Mouse (Mus musculus): ENCODE measurements around the gene Gga3. TPM values are rescaled to one million over a fixed set of nuclear protein-coding genes. Genes with fewer than 3 reads are reported as not detected.

The Gga3 gene
- polyA plus RNA-seq, 1 experiment from 2014 or later = 29.6 TPM

DNA sequence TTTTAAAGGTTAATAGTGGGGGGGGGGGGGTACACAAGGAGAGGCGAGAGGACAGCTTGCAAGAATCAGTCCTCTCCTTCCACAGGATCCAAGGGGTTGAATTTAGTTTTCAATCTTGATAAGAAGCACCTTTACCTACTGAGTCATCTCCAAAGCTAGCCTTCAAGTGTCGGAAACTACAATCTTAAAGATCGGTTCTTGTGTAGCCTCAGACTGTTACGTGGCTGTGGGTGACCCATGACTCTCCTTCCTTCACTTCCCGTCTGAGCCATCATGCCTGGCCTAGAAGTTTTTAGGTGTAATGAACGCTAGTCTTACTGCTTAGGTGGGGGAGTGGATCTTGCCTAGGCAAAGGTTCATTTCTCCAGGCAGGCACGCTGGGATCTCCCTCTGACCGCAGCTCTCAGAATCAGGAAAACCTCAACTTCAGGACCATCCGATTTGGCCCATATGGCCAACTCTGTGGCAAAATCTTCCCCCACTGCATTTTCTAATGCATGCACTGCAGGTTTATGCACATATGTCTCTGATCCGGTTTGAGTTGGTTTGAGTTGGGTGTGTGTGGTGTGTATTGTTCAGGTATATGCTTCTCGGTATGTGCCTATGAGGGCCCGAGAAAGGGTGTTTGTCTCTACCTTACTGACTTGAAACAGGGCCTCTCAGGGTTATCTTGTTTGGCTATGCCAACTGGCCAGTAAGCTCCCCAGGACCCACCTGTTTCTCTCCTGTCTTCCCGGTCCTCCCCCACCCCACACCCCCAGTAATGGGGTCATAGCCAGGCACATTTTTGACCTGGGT, 26.1 kb upstream of the Gga3 start:
- Histone ChIP-seq H3K4me3 (no peak overlapping the region), H3K27me3 (replicated peaks; ENCODE audit: low read depth, poor library complexity, severe bottlenecking) (no peaks in the 10 kb centered on the region), H3K27ac (replicated peaks) (no peak overlapping the region), H3K36me3 (replicated peaks) (0 out of 2 replicates have a peak, but pooled peaks cover 4% of the 10 kb centered on the region), H3K4me1 (peaks cover 15% of the 10 kb centered on the region), H3K9me3 (no peaks in the 10 kb centered on the region)
- no peak for DNase-seq (ENCODE audit: low spot score)
- WGBS = 88% methylated on average over 13 of the region's 13 CpGs

DNA sequence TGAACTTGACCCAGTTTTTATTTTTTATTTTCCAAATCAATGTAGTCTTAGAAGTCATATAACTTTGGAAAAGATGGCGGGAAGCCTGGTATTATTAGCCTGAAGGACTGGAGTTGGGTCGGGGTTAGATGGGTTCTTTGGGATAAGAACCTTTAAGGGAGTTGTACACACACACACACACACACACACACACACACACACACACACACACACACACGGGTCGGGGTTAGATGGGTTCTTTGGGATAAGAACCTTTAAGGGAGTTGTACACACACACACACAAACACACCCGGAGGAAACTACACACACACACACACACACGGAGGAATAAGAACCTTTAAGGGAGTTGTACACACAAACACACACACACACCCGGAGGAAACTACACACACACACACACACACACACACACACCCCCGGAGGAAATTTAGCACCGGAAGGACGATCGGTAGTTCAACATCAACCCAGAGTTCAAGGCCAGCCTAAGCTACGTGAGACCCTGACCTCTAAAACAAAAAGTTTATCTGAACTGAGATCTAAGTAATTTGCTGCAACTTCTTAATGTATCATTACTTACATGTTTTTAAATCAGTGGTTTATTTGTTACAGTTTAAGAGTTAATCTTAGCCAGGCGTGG, 24.7 kb upstream of the Gga3 start:
- no peaks in the 10 kb centered on the region for H3K9me3 ChIP-seq
- H3K4me3 ChIP-seq = peak overlapping the region; percentile 85
- peaks cover 7% of the 10 kb centered on the region; the same call in 1 of the 2 replicates for H3K36me3 ChIP-seq (replicated peaks)
- no peaks in the 10 kb centered on the region for H3K27me3 ChIP-seq (replicated peaks; ENCODE audit: low read depth, poor library complexity, severe bottlenecking)
- peak overlapping the region; percentile 82 for H3K27ac ChIP-seq (replicated peaks)
- DNase-seq (ENCODE audit: low spot score) = no peak
- peaks cover 15% of the 10 kb centered on the region for H3K4me1 ChIP-seq
- WGBS = 54% methylated on average over 13 of the region's 13 CpGs

DNA sequence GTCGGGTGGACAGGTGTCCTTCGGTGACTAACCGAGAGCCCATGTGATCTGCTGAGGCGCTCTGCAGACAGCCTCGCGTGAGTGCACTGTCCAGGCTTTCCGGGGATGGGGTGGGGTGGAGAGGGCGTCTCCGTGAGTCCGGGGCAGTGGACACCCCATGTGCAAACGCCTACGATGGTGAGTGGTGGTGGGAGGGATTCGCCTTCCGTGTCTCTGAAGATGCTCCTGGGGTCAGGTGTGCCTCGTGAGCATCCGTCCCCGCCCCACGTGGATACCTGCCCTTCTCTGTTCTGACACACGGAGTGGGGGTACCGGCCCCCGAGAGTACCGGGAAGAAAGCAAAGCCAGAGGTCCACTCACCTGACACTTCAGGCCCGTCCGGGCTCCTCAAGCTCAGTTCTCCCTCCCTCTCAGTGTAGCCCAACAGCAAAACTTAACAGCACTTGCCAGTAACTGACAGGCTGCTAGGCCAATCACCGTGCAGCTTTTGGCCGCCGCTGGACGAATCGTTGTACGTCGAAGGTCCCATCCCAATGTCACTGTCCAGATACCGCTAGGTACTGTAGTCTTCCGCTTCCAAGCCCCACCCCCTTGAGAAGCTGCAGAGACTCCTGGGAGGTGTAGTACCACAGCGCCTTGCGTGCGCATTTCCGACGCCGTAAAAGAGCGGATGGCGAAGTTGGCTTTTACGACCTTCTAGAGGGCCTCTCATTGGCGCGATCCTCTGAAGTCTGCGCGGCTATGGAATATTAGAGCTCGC, 24.0 kb upstream of the Gga3 start, which contains the start of gene Slc25a19:
Gene Slc25a19 (minus strand): TSS at position 591 of the 760 bp plus-strand sequence.
- DNase-seq (ENCODE audit: low spot score) = peak; percentile 98
- Histone ChIP-seq H3K27ac (replicated peaks) (peak within 1 kb of the TSS; percentile 82), H3K9me3 (no peaks in the 10 kb centered on the region), H3K4me1 (peaks cover 15% of the 10 kb centered on the region), H3K36me3 (replicated peaks) (peaks cover 14% of the 10 kb centered on the region), H3K27me3 (replicated peaks; ENCODE audit: low read depth, poor library complexity, severe bottlenecking) (no peaks in the 10 kb centered on the region), H3K4me3 (peak within 1 kb of the TSS; percentile 85)
- under 1% methylated on average over 47 of the region's 47 CpGs for whole genome bisulfite sequencing

DNA sequence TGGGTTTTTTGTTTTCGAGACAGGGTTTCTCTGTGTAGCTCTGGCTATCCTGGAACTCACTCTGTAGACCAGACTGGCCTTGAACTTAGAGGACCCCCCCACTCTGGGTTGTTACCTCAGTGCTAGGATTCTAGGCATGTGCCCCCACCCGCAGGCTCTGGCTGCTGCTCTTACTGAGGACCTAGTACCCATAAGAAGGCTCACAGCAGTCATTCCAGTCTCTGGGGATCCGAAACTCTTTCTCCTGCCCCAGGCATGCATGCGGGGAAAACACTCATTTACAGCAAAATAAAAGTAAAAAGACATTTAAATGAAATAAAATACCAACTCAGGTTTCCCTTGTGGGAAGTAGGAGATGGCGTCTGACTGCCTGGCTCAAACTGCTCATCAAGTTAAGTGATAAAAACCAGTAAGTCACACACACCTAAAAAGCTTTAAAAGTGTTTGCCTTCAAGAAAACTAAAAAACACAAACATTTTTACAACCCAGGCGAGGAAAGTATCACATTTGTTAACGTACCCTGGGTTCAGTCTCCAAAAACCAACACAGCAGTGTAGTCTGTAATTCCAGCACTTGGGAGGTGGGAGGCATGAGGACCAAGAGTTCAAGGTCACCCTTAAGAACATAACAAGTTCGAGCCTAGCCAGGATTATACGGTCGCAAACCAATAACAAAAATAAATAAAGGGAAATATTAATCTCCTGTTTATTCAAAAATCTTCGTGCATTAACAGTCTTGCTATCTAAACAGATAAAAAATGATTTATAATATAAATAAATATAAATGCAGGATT, 23.2 kb upstream of the Gga3 start:
- H3K27ac ChIP-seq (replicated peaks) = 0 out of 2 replicates have a peak overlapping the region, but pooled peaks have one; percentile 81
- no peaks in the 10 kb centered on the region for H3K9me3 ChIP-seq
- peaks cover 15% of the 10 kb centered on the region for H3K4me1 ChIP-seq
- H3K4me3 ChIP-seq = peak overlapping the region; percentile 85
- 54% methylated on average over 11 of the region's 11 CpGs for WGBS
- H3K36me3 ChIP-seq (replicated peaks) = peaks cover 22% of the 10 kb centered on the region
- H3K27me3 ChIP-seq (replicated peaks; ENCODE audit: low read depth, poor library complexity, severe bottlenecking) = no peaks in the 10 kb centered on the region
- DNase-seq (ENCODE audit: low spot score) = no peak

DNA sequence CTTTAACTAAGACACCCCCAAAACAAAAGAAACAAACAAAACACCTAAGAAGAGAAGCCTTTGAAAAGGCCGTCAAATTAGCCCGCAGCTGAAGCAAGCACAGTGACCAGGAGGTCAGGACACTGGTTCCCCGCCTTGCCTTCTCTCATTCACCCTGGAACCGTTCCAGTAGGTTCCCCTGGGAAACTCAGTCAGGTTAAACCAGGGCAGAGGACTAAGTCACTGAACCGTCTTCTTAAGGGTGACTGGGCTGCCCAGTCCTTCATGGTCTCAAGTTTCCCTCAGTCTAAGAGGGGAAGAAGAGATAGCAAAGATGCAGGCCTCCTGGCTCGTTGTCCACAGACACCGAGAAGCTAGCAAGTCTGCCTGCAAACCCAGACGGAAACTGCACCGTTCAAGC, 22.0 kb upstream of the Gga3 start:
- Histone ChIP-seq H3K4me3 (peak overlapping the region; percentile 16; the same call in 1 of the 2 replicates), H3K36me3 (replicated peaks) (peaks cover 33% of the 10 kb centered on the region), H3K4me1 (peaks cover 15% of the 10 kb centered on the region), H3K9me3 (no peaks in the 10 kb centered on the region), H3K27ac (replicated peaks) (no peak overlapping the region), H3K27me3 (replicated peaks; ENCODE audit: low read depth, poor library complexity, severe bottlenecking) (no peaks in the 10 kb centered on the region)
- 83% methylated on average over 9 of the region's 9 CpGs for WGBS
- DNase-seq (ENCODE audit: low spot score) = no peak

DNA sequence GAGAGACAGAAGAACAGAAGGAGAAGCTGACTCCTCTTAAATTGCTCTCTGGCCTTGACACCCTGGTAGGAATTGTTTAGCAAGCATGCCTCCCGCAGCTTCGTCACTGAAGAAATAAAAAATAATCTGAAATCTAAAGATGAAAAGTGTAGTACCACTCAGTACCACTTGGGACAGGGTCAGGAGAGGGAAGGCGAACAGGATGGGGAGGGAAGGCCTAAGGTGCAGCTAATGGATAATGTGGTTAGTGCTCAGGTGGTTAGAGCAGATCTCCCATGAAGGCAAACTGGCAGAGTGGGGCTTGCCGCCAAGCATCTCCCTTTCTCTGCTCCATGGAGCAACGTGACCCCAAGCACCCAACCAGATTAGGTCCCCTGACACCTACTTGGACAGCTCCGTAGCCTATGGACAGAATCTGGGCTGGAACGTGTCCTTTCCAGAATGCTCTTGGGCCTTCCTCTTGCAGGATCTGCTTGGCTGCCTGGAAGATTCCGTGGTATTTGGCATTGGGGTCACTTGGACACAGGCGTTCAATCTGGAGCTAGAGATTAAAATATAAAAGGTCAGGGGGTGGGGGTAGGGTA, 19.7 kb upstream of the Gga3 start:
- H3K27ac ChIP-seq (replicated peaks) = no peak overlapping the region
- peaks cover 52% of the 10 kb centered on the region for H3K36me3 ChIP-seq (replicated peaks)

DNA sequence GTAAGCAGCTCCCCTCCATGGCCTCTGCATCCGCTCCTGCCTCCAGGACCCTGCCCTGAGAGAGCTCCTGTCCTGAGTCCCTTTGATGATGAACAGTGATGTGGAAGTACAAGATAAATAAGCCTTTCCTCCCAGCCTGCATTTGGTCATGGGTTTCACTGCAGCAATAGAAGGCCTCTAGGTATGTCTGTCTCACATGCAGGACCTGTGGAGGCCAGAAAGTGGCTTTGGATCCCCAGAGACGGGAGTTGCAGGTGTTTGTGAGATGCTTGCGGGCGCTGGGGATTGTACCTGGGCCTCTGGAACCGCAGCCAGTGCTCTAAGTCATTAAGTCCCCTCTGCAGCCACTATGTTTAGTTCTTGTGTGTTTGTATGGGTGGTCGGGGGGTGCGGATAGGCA, 16.1 kb upstream of the Gga3 start:
- DNase-seq (ENCODE audit: low spot score) = no peak
- 93% methylated on average over 7 of the region's 7 CpGs for WGBS
- Histone ChIP-seq H3K4me1 (no peaks in the 10 kb centered on the region), H3K36me3 (replicated peaks) (peaks cover 75% of the 10 kb centered on the region), H3K27ac (replicated peaks) (no peak overlapping the region), H3K27me3 (replicated peaks; ENCODE audit: low read depth, poor library complexity, severe bottlenecking) (no peaks in the 10 kb centered on the region), H3K4me3 (no peak overlapping the region), H3K9me3 (no peaks in the 10 kb centered on the region)

More for the DNA sequence above, 19.7 kb upstream of the Gga3 start:
- DNase-seq (ENCODE audit: low spot score) = no peak
- H3K4me1 ChIP-seq = peaks cover 13% of the 10 kb centered on the region
- H3K27me3 ChIP-seq (replicated peaks; ENCODE audit: low read depth, poor library complexity, severe bottlenecking) = no peaks in the 10 kb centered on the region
- 79% methylated on average over 9 of the region's 9 CpGs for WGBS
- H3K4me3 ChIP-seq = no peak overlapping the region
- no peaks in the 10 kb centered on the region for H3K9me3 ChIP-seq

DNA sequence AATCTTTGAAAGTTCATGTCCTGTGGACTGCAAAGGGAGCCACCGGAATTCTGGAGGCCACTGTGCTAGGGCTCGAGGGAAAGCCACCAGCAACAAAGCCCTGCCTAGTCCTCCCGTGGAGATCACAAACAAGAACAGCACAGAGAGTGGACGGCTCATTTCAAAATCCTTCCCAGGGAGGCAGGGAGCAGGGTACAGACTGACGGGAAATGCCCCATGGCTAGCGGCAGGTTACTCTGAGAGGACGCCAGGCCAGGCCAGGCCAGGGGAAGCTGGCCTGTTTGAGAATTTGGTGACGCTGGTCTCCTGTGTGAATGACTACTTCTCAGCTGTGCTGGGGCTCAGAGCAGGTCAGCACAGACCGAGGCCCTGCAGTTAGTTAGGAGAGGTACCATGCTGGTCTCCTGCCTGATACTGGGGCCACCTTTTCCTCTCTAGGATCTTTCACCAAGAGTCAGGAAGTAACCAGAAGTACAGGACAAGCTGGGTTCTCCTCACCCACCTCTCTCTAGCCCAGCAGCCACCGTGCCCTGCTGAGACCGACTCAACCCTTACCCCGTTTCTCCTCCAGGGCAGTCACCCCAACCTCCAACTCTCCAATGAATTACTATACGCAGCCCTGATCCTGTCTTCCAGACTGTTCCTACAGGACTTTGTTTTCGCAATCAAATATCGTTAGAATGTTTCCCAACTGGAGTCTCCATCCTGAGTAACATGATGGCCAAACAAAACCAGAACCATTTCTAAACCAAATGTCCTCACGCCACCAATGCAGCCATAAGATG, 15.1 kb upstream of the Gga3 start:
- H3K36me3 ChIP-seq (replicated peaks) = peaks cover 84% of the 10 kb centered on the region
- no peaks in the 10 kb centered on the region for H3K4me1 ChIP-seq
- H3K27ac ChIP-seq (replicated peaks) = no peak overlapping the region
- no peaks in the 10 kb centered on the region for H3K9me3 ChIP-seq
- no peaks in the 10 kb centered on the region for H3K27me3 ChIP-seq (replicated peaks; ENCODE audit: low read depth, poor library complexity, severe bottlenecking)
- no peak overlapping the region for H3K4me3 ChIP-seq
- 89% methylated on average over 16 of the region's 16 CpGs for WGBS
- DNase-seq (ENCODE audit: low spot score) = no peak

DNA sequence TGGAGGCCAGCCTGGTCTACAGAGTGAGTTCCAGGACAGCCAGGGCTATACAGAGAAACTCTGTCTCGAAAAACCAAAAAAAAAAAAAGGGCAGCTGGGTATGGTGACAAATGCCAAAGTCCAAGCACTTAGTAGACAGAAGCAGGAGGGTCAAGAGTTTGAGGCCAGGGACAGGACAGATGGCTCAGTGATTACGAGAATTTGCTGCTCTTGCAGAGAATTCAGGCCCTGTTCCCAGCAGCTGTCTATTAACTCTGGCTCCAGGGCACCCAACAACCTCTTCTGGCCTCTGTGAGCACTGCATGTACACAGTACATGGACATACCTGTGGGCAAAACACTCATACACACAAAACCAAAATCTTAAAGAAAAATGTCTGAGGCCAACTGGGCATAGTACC, 14.2 kb upstream of the Gga3 start:
- no peak for DNase-seq (ENCODE audit: low spot score)
- Histone ChIP-seq H3K4me1 (peaks cover 9% of the 10 kb centered on the region), H3K36me3 (replicated peaks) (peaks cover 76% of the 10 kb centered on the region), H3K27ac (replicated peaks) (no peak overlapping the region), H3K4me3 (no peak overlapping the region), H3K9me3 (no peaks in the 10 kb centered on the region), H3K27me3 (replicated peaks; ENCODE audit: low read depth, poor library complexity, severe bottlenecking) (no peaks in the 10 kb centered on the region)
- WGBS = 80% methylated on average over 2 of the region's 2 CpGs

DNA sequence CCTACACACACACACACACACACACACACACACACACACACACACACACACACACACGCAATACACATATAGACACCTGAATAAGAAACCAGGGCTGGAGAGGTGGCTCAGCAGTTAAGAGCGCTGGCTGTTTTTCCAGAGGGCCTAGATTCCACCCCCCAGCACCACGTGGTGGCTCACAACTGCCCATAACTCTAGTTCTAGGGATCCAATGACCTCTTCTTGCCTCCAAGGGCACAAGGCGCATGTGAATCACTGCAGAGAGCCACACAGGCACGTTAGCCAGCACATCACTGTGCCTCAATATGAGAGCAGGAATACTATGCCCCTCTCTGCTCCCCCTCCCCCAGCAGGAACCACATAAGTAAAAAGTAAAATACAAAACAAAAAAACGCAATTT, 13.0 kb upstream of the Gga3 start:
- H3K4me3 ChIP-seq = no peak overlapping the region
- peaks cover 17% of the 10 kb centered on the region for H3K4me1 ChIP-seq
- 81% methylated on average over 6 of the region's 6 CpGs for WGBS
- no peaks in the 10 kb centered on the region for H3K27me3 ChIP-seq (replicated peaks; ENCODE audit: low read depth, poor library complexity, severe bottlenecking)
- no peak overlapping the region for H3K27ac ChIP-seq (replicated peaks)
- DNase-seq (ENCODE audit: low spot score) = no peak
- no peaks in the 10 kb centered on the region for H3K9me3 ChIP-seq
- H3K36me3 ChIP-seq (replicated peaks) = peaks cover 65% of the 10 kb centered on the region

DNA sequence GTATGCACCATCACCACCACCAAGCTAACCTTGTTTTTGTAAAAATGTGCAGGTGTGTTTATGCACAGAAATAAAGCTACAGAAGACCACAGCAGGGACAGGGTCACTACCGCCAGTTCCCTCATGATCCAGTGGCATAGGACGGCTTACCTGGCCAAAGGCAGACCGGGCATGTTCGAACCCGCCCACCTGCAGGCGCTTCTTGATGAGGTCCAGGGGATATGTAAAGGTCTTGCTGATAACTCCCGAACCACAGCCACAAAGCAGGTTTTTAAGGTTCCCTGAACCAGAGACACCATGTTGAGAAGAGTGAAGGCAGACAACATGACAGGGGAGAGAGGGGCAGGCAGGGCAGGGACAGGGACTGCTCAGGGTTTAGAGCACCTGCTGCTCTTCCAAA, 12.5 kb upstream of the Gga3 start:
- WGBS = 87% methylated on average over 7 of the region's 7 CpGs
- no peak overlapping the region for H3K4me3 ChIP-seq
- H3K27me3 ChIP-seq (replicated peaks; ENCODE audit: low read depth, poor library complexity, severe bottlenecking) = no peaks in the 10 kb centered on the region; the same call in 1 of the 2 replicates
- H3K27ac ChIP-seq (replicated peaks) = no peak overlapping the region
- H3K4me1 ChIP-seq = peaks cover 23% of the 10 kb centered on the region
- no peaks in the 10 kb centered on the region for H3K9me3 ChIP-seq
- H3K36me3 ChIP-seq (replicated peaks) = peaks cover 60% of the 10 kb centered on the region
- no peak for DNase-seq (ENCODE audit: low spot score)
